Mouse (Mus musculus) cortical plate, adult 2 months (tissue): ENCODE measurements at regions not wholly inside any gene's neighbourhood (a gene's known extent, or its start where the extent isn't known, plus 50 kb on each side); places are given as distances from the start of the nearest gene placed in this dataset.

Source experiments
- CTCF ChIP-seq: fragments of 200-500 bp; IDR thresholded peaks from 2 replicates; pipeline ENCODE4 v1.5.1; 2011; ENCODE audit warnings: mild to moderate bottlenecking, control low read depth, low read length; ENCODE audit not compliant: insufficient read depth; ENCODE audit errors: extremely low read depth
- POLR2A ChIP-seq: fragments of 200-500 bp; IDR thresholded peaks from 2 replicates; pipeline ENCODE4 v1.6.1; 2011; ENCODE audit warnings: mild to moderate bottlenecking, low read length, control low read depth; ENCODE audit not compliant: insufficient read depth; ENCODE audit errors: extremely low read depth

DNA sequence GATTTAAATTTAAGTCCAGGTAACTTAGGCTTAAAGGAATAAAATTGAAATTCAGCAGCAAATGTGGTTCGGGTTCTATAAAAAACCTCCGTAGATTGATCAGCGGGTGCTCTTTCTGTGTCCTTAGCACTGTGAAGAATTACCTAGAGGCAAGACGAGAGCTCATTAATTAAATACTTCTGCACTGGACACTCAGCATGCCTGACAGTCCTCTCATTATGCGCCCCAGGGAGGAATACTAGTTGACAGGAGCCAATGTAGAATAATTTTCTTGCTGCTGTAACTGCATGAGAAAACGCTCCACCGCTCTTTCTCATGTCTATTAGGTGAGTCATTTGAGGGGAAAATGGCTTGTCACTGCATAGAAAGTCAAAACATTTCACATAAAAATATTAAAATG lies 228.1 kb downstream of the Brms1l start:
- TF ChIP-seq CTCF (no peak), POLR2A (no peak)
